Mouse (Mus musculus) cerebellum, adult 2 months (tissue): ENCODE results near the gene Alx3.

Source experiments
- CTCF ChIP-seq: fragments of 200-500 bp; IDR thresholded peaks from 2 replicates; pipeline ENCODE4 v1.5.1; 2011; ENCODE audit warnings: low read depth, mild to moderate bottlenecking, control low read depth, low read length, moderate library complexity, borderline replicate concordance; ENCODE audit not compliant: insufficient read depth
- POLR2A ChIP-seq: fragments of 200-500 bp; IDR thresholded peaks from 2 replicates; pipeline ENCODE4 v1.6.1; 2011; ENCODE audit warnings: low read length, control low read depth, borderline replicate concordance; ENCODE audit not compliant: insufficient read depth

DNA sequence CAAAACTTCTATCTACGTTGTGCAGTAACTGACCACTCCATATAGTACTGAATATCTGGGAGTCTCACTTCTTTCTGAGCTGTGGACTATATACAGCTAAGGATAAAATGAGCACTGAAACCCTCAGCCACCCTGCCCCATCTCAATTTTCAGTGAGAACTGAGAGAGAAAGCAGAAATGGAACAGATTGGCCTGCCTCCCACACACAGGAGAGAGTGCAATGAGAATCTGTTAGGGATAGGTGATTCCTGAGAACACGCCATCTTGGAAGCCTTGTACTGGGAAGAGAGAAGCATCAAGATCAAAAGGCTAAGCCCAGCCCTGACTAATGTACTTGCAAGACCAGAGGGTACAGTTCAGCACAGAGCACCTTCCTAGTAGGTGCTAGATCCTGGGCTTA lies 33.7 kb downstream of the Alx3 start:
- TF ChIP-seq CTCF (no peak), POLR2A (no peak)
